Mouse (Mus musculus): ENCODE data around the gene Fat3.

Fat3 gene

GRCm38 (mm10) chr9:16256577-16257207 is 244.4 kb downstream of the Fat3 start:
- DNase-seq (ENCODE audit: inconsistent ontology term) = no peak

- DNase-seq (ENCODE audit: inconsistent ontology term) = no peak
These were observed 254.3 kb downstream of the Fat3 start for GRCm38 (mm10) chr9:16246741-16247140.

GRCm38 (mm10) chr9:16231575-16231974 is 269.5 kb downstream of the Fat3 start:
- DNase-seq (ENCODE audit: inconsistent ontology term) = no peak

GRCm38 (mm10) chr9:16228919-16229318 is 272.2 kb downstream of the Fat3 start:
- no peak for DNase-seq (ENCODE audit: inconsistent ontology term)

DNA sequence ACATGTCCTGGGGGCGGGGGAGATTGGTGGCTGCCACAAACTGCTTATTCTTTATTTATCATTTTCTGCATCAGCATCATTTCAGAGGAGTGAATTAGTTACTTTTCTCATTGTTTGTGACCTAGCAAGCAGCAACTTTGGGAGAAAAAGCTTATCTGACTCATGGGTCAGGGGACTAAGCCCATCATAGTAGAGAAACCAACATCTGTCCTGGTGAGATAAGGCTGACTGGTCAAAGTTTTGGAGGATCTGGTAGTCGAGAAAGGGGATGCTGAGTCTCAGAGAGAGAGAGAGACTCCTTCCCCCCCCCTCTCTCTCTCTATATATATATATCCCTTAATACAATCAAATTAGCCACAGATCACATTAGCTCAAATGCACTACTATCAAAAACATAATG is 273.7 kb downstream of the Fat3 start:
- DNase-seq (ENCODE audit: inconsistent ontology term) = no peak

GRCm38 (mm10) chr9:16226545-16226944 is 274.5 kb downstream of the Fat3 start:
- DNase-seq (ENCODE audit: inconsistent ontology term) = no peak

GRCm38 (mm10) chr9:16221885-16222284 is 279.2 kb downstream of the Fat3 start:
- peak; percentile 80 for DNase-seq (ENCODE audit: inconsistent ontology term)

GRCm38 (mm10) chr9:16216235-16216634 is 284.9 kb downstream of the Fat3 start:
- DNase-seq (ENCODE audit: inconsistent ontology term) = no peak

DNA sequence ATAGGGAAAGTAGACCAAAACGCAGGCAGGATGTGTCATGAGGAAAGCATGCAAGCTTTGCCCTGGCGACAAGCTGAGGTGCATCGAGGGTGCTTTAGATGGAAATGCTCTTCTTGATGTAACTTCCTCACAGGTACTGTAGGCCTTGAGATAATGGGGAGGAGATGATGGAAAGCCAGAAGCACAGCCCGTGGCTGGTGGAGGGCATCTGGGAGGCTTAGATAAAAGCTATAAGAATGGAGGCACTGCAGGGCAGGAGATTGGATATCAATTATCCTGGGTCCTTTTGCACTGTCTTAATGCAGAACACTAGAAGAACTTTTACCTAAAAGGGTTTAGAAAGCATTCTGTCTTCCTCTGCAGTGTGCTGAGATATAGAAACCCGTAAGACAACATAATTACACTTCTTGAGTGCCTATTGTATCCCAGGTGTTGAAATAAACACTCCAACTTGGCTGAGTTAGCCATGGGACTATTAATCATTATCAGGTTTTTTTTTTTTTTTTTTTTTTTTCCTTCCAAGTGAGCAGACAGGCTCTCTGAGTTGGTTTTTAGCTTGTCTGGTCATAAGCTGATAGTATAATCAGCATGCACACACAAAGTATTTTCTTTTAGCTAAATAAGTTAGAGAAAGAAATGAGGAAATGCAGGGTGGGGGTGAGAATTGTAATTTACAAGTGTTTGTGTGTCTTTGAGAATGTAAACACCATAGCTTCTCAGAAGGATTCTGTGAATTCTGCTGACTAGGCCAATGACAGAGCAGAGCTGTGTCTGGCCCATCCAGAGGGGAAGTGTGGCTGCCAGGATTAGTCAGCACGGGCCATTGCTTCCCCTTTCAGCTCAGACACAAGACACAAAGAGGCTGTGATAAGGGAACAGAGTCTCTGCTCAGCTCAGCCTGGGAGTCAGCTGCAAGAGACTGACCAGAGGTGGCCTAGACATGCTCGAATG is 286.1 kb downstream of the Fat3 start:
- DNase-seq (ENCODE audit: inconsistent ontology term) = peak; percentile 80

- DNase-seq (ENCODE audit: inconsistent ontology term) = no peak
These were observed 287.8 kb downstream of the Fat3 start for GRCm38 (mm10) chr9:16213324-16213723.

DNA sequence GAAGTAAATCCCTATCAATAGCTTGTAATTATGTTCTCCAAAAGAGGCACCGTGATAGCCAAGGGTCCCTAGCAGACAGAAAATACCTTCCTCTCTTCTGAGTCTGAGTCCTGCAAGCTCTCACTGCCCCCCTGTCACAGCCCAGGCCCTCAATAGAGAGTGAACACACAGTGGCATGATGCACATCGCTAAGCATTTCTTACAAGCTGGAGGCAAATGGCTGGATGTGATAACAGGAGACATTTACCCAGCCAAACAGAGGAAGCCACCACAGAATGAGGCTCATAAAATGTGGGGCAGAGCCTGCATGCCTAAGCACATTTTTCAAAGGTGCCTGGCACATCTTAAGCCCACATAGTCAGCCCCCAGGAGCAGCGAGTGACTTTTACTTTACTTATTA is 288.5 kb downstream of the Fat3 start:
- no peak for DNase-seq (ENCODE audit: inconsistent ontology term)

DNA sequence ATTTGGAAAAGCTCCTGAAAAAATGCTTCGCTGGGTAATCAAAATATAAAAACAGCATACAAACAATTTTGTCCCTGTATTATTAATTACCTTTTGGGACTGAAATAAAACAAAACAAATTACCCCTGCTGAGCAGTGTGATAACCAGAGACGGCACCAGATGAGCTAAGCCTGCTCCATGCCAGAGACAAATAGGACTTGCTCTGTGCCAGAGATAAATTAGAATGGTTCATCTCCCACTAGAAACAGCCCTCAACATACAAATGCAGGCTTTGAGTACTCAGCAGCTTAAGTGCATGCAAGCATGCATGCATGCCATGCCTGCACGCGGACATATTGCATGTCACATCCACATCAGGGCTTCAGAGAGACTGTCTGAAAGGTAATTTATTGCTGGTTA is 288.9 kb downstream of the Fat3 start:
- DNase-seq (ENCODE audit: inconsistent ontology term) = no peak

DNA sequence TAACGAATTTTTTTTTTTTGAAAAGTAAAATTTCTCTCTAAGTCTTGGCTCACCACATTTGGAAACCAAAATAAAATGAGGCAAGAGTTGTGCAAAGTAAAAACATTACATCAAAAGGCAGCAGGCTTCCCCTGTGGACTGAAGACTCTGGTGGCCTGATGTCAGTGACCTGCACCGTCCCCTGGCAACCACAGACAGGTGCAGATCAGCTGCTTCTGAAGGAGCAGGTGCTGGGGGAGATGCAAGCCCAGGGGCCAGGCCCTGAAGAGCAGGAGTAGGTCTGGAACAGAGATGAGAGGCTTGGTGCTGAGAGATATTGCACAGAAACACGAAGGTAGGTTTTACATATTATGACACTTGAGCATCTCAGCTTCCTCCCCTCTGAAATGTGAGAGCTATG is 289.6 kb downstream of the Fat3 start:
- DNase-seq (ENCODE audit: inconsistent ontology term) = no peak

- DNase-seq (ENCODE audit: inconsistent ontology term) = peak; percentile 70
These were observed 298.8 kb downstream of the Fat3 start for GRCm38 (mm10) chr9:16202296-16202695.

GRCm38 (mm10) chr9:16200948-16201347 is 300.1 kb downstream of the Fat3 start:
- DNase-seq (ENCODE audit: inconsistent ontology term) = peak; percentile 64

- DNase-seq (ENCODE audit: inconsistent ontology term) = peak; percentile 6
These were observed 314.6 kb downstream of the Fat3 start for GRCm38 (mm10) chr9:16186461-16186860.

DNA sequence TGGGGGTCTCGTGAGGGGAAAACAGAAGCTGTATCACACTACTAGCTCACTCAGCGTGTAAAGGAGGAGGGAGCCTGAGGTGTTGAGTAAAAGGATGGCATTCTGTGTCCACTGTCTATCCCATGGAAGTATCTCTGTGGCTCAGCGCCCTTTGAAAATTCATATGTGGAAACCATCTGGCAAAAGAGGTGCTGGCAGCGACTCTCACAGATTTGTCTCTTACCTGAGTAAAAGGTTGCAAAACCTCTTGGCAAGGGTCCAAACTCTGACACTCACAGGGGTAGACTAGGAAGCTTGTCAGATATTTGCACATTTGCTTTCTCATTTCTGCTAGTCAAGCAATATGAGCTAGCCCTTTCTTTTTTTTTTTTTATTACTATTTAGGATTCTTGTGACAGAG is 331.8 kb downstream of the Fat3 start:
- DNase-seq (ENCODE audit: inconsistent ontology term) = no peak

DNA sequence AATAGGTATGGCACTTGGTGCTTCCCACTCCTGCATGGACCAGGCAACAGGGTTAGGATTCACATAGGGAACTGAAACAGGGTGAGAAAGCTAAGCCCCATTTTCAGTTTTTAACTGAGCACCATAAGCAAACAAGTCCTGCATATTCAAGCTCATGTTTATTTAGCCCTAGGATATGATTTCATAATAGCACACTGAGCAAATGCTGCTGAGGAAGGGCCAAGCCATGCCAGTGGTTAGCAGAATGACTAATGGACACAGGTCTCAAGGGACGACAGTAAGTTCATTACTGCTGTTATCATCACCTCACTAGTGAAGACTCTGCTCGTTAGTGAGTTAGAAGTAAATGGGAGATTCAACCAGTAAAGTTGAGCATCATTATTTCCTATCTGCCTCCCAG is 333.0 kb downstream of the Fat3 start:
- DNase-seq (ENCODE audit: inconsistent ontology term) = no peak

DNA sequence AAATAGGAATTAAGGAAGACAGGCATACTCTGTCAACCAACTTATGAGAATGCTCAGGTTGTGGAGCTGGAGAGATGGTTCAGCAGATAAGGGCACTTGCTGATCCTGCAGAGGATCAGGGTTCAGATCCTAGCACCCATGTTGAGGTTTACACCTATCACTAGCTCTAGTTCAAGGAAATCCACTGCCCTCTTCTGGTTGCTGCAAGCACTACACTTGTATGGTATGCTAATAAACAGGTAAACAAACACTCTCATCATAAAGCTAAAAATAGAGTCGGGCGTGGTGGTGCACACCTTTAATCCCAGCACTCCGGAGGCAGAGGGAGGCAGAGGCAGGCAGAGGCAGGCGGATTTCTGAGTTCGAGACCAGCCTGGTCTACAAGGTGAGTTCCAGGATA is 341.7 kb downstream of the Fat3 start:
- no peak for DNase-seq (ENCODE audit: inconsistent ontology term)

GRCm38 (mm10) chr9:16153580-16153930 is 347.5 kb downstream of the Fat3 start:
- no peak for DNase-seq (ENCODE audit: inconsistent ontology term)

- DNase-seq (ENCODE audit: inconsistent ontology term) = no peak
These were observed 348.1 kb downstream of the Fat3 start for GRCm38 (mm10) chr9:16152756-16153579.

- peak; percentile 94 for DNase-seq (ENCODE audit: inconsistent ontology term)
These were observed 351.0 kb downstream of the Fat3 start for GRCm38 (mm10) chr9:16150046-16150445.
